Mouse (Mus musculus) telencephalon, adult 2 months (tissue): ENCODE measurements at regions not wholly inside any gene's neighbourhood (a gene's known extent, or its start where the extent isn't known, plus 50 kb on each side); places are given as distances from the start of the nearest gene placed in this dataset.

ENCODE experiments used
- DNase-seq: peaks from one replicate; pipeline ENCODE4 v3.0.0-alpha.2; 2011; ENCODE audit warnings: low read depth, low spot score

DNA sequence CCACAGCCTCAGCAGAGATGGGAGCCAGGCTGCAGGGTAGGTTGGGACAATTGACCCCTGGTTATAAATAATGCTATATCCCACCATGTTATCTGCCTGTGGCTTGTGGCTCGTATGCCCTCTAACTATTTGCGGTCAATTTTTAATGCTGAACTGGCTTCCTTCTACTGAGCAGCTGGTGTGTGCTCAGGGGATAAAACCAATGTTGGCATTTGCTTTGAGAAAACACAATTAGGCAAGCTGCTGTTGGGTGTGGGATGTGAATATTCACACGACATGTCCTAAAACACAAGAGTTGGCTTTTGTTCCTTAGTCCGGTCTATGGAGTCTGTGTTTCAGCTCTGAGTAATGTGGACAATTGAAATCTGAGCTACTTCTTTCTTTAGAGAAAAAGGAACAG lies 123.6 kb upstream of the Npvf start:
- DNase-seq: no peak

DNA sequence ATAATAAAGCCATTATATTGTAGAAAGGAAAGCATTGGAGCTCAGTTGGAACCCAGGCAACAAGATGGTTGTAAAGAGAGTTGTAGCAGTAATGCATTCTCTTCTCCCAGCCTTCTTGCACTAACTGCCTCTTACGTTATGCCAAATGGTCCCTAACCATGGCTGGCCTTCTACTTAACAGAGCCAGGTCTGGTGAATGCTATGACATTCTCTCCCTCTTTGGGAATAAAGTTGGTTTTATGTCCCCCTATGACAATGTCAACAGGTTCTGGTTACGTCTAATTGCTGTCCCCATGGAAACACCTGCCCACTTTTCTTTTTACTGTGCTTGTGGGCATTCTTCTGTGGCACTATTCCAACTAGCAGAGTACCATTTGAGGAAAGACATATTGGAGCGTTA lies 126.4 kb upstream of the Npvf start:
- DNase-seq: no peak

DNA sequence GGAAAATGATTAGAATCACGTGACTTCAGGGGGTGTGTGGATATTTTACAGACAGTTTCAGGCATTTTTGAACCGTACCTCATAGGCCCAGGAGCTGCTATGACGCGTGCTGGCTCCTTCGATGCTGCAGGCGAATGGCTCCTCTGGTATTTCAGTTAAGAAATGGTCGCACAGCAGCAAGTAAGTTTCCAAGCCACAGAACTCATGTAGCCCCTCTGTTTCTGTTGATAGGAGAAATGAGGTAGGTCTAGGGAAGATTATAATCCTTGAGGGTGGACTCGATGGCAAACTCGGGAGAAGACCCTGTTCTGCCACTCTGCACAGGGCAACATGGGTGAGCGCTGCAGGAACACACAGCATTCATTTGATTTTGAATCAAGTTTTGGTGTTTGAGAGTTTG lies 127.0 kb upstream of the Npvf start:
- no peak for DNase-seq

DNA sequence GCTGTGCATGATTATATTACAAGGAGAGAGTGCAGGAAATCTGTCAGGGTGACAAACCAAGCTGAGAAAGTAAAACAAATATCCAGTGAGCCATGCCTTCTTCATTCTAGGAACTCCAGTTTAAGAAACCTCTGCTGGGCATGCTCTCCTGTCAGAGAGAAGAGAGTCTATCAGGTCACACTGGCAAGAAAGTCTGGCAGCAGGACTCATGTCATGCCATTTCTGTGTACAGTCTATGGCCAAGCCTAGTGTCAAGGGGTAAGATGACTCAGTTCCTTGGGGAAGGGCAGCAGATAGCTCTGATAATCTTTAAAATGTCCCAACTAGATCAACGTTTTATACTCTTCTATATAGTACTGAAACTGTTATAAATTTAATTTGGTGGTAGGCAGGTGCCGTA lies 128.0 kb upstream of the Npvf start:
- DNase-seq: no peak

DNA sequence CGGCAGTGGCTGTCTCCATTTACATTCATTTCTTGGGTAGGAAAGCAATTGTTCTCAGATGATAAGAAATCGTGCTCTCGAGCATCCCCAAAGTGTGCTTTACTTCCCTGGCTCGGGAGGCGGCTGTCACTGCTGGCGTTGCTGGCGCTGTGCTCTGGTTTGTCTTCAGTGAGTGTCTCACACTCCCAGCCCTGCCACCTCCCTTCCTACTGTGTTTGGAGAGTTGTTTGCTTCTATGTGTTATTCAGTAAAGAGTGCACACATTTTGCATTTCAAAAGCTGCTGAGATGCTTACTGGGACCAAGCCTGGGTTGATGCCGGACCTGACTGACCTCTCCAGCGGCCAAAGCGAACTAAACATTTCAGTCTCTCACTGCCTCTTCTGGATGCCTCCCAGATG lies 129.3 kb upstream of the Npvf start:
- no peak for DNase-seq

DNA sequence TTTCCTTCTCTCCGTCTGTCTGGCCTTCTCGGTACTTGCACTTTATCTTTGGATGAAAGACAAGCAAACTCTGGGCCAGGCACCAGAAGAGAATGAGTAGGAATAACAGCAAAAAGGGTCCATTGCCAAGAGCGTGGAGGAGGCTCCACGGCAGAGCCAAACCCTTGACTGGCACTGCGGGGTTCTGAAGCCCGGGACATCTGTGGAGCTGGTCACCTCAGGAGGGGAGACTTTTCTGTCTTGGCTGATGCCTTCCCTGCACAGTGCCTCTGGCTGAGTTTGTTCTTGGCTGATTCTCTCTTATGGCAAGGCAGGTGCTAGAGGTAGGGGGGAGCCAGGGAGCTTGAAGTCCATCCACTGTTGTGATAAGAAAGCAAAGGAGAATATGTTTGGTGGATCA lies 130.1 kb upstream of the Npvf start:
- no peak for DNase-seq

DNA sequence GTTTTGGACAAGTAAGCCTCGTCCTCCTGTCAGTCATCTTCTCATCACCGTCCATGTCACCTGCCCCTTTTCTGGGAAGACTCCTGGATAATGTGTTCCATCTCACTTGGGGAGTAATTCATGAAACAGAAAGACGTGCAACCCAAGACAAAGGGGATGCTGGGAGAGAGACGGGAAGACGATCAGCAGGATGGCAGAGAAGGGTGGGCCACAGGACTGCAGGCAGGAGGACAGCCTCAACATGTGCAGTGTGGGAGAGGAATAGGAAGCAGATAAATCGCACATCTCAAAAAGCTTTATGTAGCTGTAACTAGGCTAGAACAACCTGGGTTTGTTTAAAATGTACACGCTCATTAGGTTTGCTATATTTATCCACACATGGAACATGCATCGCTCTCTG lies 133.4 kb upstream of the Npvf start:
- no peak for DNase-seq

DNA sequence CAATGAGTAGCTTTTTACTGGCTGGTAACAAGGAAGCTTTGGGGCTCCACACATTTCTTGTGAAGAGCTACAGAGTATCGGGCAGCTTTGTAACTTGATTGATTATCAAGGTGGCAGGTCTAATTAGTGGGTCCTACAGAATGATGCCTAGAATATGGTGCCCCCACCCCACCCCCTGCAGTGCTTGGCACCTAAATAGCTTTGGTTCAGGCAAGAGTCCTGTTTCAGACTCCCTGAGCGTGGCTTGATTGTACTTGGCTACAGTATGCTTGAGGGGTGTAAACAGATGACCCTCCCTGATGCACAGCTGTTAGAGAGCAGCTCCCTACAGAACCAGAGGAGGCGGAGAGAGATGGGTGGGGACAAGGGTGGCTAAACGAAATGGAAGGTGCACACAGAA lies 145.7 kb upstream of the Npvf start:
- no peak for DNase-seq

DNA sequence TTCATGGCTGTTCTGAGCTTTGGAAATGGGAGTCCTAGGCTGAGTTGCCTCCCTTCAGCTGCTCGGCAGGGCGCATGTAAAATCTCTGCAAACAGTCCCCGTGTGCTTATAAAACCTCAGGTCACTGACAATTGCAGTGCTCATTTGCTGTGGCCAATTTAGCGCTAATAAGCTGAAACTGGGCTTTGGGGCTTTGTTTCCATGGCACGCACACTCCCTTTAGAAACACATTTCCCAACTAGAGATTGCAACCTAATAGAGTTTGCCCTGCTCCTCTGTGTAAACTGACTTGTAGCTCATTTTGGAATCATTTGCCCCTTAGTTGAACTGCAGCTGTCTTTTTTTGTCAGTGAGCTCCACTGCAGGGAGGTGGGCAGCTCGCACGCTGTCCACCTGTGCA lies 148.7 kb upstream of the Npvf start:
- DNase-seq: no peak

DNA sequence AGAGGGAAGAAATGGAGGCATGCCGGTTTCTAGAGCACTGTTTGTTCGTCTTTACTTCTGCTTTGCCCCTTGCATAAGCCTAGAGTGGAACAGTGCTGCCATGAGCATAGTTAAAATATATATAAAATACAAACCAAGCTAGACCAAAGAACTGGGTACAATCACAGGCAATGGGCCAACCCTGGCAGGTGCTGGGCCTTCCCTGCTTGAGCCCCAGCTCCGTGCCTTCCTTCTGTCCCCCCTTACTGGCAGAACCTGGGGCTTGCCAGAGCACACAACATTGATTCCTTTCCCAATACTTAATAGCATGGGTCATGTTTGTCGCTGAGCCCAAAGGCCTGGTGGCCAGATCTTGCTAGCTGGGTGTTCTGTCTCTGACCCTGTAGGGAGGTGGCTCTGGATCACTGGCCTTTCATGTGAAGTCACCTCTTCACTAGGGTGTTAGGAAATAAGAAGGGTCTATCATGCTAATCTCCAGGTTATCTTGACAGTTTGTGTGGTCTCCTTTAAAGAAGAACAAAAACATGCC lies 150.3 kb upstream of the Npvf start:
- no peak for DNase-seq

DNA sequence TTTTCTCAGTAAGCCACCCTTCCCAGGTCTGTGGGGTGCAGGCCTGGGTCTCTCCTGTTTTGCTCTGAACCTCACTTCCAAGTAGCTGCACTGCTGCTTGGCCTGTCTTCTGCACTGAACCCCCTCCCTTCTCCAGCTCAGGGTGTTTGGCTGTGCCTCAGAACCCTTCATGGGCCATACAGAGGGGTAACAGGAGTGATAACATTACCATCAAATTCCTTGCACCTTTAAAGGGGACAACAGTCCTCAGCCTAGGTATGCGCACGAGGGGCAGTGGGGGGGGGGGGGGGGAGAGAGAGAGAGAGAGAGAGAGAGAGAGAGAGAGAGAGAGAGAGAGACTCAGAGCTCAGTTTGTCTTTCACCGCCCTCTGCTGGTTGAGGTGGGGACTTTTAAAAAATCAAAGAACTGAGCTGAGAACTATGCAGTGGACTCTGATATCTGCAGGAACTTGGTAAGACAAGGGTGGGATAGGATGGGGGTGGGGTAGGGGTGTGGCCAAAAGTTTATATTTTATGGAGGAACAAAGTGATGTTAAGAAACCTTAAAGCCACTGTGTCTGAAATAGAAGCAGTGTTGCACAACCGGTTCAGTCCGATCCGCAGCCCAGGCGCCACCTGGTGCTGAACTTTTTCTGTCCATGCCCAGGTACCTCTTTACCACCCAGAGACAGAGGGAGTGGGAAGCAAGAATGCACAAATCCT lies 152.3 kb upstream of the Npvf start:
- DNase-seq: no peak

DNA sequence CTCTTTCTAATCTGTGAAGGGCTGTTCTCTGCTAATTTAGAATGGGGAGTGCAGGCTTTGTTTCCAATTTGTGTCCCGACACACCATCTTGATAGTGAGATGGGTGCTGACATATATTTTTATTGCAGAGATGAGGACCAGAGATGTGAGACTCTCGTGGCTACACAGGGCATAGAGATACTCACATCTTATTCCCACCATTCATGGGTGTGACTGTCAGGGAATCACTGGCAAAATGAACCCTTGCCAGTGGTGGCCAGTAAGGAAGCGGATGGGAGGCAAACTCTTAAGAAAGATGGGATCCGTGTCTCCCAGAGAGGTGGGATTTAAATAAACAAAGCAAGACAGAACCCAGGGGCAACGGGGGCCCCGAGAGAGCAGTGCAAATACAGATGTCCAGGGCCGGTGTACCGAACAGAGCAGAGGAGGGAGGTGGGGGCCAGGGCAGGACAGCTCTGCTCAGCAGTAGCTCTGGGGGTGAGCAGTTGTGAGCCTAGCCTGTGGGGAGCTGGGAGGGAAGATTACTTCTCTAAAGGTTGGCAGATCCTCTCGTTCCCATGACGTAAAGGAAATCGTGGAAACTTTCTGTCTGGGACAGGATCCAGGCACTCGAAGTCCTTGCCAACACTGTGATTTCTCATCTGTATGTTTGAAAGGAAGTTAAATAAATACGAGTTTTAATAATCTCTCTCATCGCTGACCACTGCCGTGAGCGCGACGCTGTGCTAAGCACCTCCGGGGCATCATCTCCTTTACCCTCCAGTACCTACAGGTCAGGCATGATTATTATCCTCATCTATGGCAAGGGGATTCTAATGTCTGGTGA lies 153.2 kb upstream of the Npvf start:
- DNase-seq: no peak

DNA sequence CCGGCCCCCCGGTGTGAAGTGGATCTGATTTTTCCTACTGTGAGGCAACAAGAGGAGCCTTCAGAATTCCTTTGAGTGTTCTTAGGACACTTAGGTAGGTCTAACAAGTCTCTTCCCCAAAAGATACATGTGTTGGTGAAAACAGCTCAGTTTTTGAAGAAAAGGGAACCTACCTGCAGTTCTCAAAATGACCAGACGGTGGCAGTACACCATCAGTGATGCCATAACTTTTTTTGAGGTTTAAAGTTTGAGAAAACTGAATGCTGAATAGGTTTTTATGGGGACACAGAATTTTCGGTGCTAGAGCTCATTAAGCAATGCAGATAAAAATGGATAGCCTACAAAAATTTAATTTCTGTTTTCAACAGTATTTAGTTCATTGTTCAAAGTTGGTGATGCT lies 153.9 kb upstream of the Npvf start:
- DNase-seq: no peak

DNA sequence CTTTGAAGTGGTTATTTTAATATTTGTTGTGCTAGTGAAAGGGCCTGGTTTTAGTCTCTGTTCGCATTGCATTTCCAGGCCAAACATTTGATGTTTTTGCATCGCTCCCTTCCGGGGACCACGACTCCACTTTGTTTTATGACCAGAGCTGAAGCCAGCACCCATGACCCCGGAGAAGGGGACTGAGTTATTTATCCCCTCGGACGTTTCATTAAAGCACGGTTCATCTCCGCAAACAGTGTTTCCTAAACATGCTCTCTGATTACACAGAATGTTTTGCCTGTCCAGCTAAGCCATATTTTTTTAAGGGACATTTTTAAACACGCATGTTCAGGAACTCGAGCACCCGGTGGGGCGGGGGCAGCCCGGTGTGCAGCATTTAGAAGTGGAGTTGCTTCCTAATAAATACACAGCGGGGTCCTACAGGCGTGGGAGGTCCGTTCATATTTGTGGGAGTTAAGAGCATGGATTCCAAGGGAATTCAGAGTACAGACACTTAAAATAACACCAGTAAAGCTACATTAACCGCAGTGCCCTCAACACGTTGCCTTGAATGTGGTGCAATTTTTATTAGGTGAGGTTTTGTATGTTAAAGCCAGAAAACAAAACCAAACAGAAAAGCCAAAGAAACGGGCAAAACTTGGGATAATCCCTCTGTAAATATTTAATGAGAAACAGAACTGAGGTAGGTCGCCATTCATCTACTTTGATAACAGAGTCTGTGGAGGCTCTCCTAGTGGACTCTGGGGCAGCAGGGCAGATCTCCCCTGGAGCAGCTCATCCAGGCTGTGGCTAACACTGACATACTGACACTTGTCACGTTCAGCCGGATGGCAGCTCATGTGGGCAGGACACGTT lies 154.8 kb upstream of the Npvf start:
- DNase-seq: no peak

DNA sequence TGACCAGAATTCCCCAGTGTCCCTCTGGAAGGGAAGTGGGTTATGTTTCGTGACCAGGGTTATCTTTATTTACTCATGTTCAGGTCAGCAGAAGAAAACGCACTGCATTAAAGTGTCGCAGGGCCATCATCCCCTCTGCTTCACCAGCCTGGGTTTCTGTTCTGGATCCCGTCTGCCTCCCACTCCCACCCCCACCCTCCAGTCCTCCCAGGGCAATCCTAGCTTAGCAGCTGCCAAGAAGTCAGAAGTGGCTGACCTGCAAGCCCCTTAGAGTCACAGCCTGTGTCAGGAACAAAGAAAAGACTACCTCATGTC lies 155.4 kb upstream of the Npvf start:
- DNase-seq: no peak

DNA sequence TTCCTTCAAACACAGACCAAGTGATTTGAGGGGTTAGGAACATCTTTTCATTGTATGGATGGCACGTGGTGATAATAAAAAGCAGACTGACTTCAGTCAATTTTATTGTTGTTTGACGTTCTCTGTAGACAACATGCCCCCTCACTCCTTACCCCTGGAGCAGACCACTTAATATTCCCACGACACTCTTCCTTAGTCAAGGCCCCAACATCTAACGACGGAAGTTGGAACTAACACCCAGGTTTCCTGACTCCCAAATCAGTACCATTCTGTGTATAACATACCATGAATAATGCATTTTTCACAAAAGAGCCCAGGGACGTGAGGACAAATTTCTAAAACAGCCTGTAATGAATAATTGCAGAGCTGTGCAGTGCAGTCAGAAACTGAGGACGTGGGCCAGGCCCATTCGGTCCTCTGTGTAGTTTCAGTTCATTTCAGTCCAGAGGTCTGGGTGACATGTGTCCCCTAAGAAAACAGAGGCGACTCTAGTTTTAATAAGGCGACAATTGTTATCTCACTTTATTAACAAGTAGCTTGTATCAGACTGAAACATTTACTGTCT lies 160.8 kb upstream of the Npvf start:
- DNase-seq: no peak

DNA sequence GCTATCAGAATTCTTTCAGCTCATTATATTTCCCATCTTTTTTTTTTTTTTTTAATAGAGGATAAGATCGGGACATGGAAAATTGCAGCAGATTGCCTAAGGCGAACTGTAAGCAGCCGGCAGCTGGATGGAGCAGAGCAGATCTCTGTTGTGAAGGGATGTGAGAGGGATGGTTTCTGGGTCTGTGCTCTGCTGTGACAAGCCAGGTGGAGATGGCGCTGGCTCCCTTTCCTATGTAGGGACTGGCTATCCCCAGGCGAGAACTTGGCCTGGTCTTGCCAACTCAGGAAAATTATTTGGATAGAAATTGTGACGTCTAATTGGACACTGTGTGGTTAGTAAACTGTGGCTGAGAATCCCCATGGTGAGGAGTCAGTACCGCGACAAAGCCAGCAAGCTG lies 161.3 kb upstream of the Npvf start:
- no peak for DNase-seq

DNA sequence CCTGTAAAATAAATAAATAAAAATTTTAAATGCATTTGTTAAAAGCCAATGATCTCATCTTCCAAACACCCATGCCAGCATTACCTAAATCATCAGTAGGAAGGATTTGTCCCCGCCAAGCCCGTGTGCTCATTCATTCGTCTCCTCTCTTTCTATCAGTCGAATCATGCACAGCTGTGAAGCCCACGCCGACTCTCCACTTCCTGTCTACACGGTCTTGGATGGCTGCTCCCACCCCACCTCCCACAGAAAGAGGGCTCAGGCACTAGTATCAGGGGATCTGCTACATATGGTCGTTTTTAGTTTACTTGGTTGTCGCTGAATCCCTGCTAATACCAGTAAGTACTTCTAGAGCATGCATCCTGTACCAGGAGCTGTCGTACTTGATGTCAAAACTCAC lies 163.2 kb upstream of the Npvf start:
- no peak for DNase-seq

DNA sequence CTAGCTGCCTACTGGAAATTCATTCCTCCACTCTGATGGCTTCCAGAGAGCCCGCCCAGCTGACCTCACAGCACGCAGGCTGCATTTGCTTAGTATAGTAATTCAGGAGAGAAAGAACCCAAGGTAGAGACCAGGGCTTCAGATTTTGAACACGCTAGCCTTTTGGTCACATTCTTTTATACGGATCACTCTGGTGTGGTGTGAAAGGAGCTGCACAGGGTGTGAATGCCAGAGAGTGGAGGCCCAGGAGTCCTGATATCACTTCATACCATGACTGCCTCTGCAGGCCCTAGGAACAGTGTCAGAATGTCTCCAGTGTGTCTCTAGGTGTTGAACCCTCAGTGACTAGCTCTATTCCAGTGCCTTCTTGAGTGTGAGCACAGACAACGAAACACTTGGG lies 164.2 kb upstream of the Npvf start:
- no peak for DNase-seq

DNA sequence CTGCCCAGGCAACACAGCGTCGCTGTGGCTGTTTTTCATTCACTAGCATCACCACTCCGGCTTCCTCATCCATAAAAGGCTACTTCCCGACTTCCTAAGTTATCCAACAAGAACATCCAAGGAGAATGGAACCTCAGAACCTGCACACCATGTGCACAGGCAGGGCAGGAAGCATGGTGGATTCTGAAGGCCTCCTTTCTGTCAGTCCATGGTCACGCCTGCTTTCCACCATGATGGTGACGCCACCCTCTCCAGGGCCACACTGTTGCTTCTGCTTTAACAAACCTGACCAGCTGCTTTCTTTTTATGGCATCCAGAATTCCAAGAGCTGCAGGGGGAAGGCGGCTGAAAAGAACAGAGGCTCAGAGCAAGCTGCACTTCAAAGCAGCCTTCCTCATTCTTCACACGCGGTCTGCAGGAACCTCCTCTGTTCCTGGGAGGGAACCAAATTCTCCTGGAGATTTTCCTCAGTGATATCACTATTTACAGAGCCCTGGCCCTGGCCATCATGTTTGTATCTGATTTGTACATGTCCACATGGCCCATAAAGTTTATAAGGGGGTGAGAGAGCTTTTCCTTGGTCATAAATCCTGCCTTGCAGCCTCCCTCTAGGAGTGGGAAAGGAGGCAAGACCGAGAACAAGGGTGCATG lies 164.8 kb upstream of the Npvf start:
- no peak for DNase-seq

DNA sequence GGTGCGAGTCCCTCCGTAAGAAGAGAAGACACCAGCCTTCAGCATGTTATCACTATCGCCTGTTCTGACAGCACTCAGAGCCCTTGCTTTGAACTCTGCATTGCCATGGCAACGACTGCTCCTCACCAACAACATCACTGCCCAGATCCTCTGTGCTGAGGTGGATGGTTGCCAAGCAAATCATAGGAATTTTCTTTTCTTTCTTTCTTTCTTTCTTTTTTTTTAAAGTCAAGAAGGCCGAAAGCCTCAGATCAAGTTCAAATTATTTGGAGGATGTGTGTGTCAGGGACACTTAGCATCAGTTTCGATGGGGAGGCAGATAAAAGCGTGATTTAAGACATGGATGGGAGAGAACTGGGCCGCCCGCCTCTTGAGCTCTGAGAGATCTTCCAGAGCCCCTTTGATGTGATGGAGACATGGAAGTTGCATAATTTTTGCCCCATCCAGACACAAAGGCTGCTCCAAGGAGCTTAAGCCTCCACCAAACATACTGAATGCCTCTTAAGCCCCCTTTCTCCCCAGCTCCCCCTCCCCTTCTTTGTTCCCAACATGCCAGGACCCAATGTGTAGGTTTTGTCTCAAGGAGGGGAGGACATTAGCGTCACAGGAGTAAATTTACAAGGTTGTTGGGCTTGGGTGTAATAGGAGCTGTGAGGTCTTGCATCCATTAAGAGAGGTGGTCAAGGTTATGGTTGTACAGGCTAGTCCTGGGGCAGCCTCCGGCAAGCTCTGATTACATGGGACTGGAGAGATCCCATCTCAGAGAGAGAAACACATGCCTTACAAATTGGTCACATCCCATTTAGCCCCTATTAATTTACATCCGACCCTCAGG lies 167.4 kb upstream of the Npvf start:
- no peak for DNase-seq
